Mouse (Mus musculus): Measurements from ENCODE around the gene Atxn10.

Atxn10 gene

GRCm38 (mm10) chr15:85334234-85334633 lies 1.8 kb upstream of the Atxn10 start:
- DNase-seq (ENCODE audit: low spot score in 2 of 2) = no peak

- peak; percentile 82 to 83 for DNase-seq (ENCODE audit: low spot score in 2 of 2)
Observed at GRCm38 (mm10) chr15:85336301-85336991, 401 bp downstream of the Atxn10 start.

- no peak for DNase-seq (ENCODE audit: low spot score in 2 of 2)
Observed at GRCm38 (mm10) chr15:85337219-85337618, 1.2 kb downstream of the Atxn10 start.

- no peak for DNase-seq (ENCODE audit: low spot score in 2 of 2)
Observed at GRCm38 (mm10) chr15:85337979-85338378, 1.9 kb downstream of the Atxn10 start.

- DNase-seq (ENCODE audit: low spot score in 2 of 2) = no peak
Observed at GRCm38 (mm10) chr15:85342246-85342645, 6.2 kb downstream of the Atxn10 start.

GRCm38 (mm10) chr15:85344673-85345072 lies 8.6 kb downstream of the Atxn10 start:
- no peak for DNase-seq (ENCODE audit: low spot score in 2 of 2)

GRCm38 (mm10) chr15:85347058-85347700 lies 11.1 kb downstream of the Atxn10 start:
- no peak for DNase-seq (ENCODE audit: low spot score in 2 of 2)

GRCm38 (mm10) chr15:85350144-85350543 lies 14.1 kb downstream of the Atxn10 start:
- DNase-seq (ENCODE audit: low spot score in 2 of 2) = no peak

GRCm38 (mm10) chr15:85354060-85354459 lies 18.0 kb downstream of the Atxn10 start:
- no peak for DNase-seq (ENCODE audit: low spot score in 2 of 2)

- DNase-seq (ENCODE audit: low spot score in 2 of 2) = no peak
Observed at GRCm38 (mm10) chr15:85356112-85356511, 20.1 kb downstream of the Atxn10 start.

GRCm38 (mm10) chr15:85357465-85358225 lies 21.6 kb downstream of the Atxn10 start:
- DNase-seq (ENCODE audit: low spot score in 2 of 2) = no peak

- no peak for DNase-seq (ENCODE audit: low spot score in 2 of 2)
Observed at GRCm38 (mm10) chr15:85359483-85359882, 23.4 kb downstream of the Atxn10 start.

GRCm38 (mm10) chr15:85359901-85360300 lies 23.9 kb downstream of the Atxn10 start:
- no peak for DNase-seq (ENCODE audit: low spot score in 2 of 2)

- no peak for DNase-seq (ENCODE audit: low spot score in 2 of 2)
Observed at GRCm38 (mm10) chr15:85364366-85364765, 28.3 kb downstream of the Atxn10 start.

- DNase-seq (ENCODE audit: low spot score in 2 of 2) = peak; percentile 26 to 53
Observed at GRCm38 (mm10) chr15:85366938-85367337, 30.9 kb downstream of the Atxn10 start.

GRCm38 (mm10) chr15:85369765-85370164 lies 33.7 kb downstream of the Atxn10 start:
- no peak for DNase-seq (ENCODE audit: low spot score in 2 of 2)

- peak; percentile 58 to 69 for DNase-seq (ENCODE audit: low spot score in 2 of 2)
Observed at GRCm38 (mm10) chr15:85373125-85373524, 37.1 kb downstream of the Atxn10 start.

- no peak for DNase-seq (ENCODE audit: low spot score in 2 of 2)
Observed at GRCm38 (mm10) chr15:85383477-85383876, 47.4 kb downstream of the Atxn10 start.

GRCm38 (mm10) chr15:85388696-85389095 lies 52.7 kb downstream of the Atxn10 start:
- no peak for DNase-seq (ENCODE audit: low spot score in 2 of 2)

- no peak for DNase-seq (ENCODE audit: low spot score in 2 of 2)
Observed at GRCm38 (mm10) chr15:85389915-85390314, 53.9 kb downstream of the Atxn10 start.

- DNase-seq (ENCODE audit: low spot score in 2 of 2) = no peak
Observed at GRCm38 (mm10) chr15:85395360-85395759, 59.3 kb downstream of the Atxn10 start.

GRCm38 (mm10) chr15:85401926-85402325 lies 65.9 kb downstream of the Atxn10 start:
- peak in 1 of 2 experiments; percentile 25 for DNase-seq (ENCODE audit: low spot score in 2 of 2)
